Mouse (Mus musculus) intestine, embryonic 14.5 days (tissue): ENCODE measurements around the gene Pabpc4. TPM values are rescaled to one million over a fixed set of nuclear protein-coding genes. Genes with fewer than 3 reads are reported as not detected.

Experiments
- ATAC-seq: fragments of 200-750 bp; cut with Nextera tagmentation; replicated peaks from 2 replicates; pipeline ENCODE4 v1.8.0; 2017; ENCODE audit warnings: low read depth, moderate number of reproducible peaks, moderate TSS enrichment, moderate library complexity; ENCODE audit not compliant: low FRiP score, low TSS enrichment
- DNase-seq: peaks from one replicate; pipeline ENCODE4 v3.0.0-alpha.2; 2018; ENCODE audit warnings: low spot score
- H3K27ac ChIP-seq: fragments of 300-500 bp; sonication (generic); 2 replicates; pipeline ENCODE4 v1.5.1; 2014; ENCODE audit warnings: low read depth, mild to moderate bottlenecking, control low read depth
- H3K27me3 ChIP-seq: fragments of 300-500 bp; sonication (generic); replicated peaks from 2 replicates; pipeline ENCODE4 v1.6.1; 2014; ENCODE audit warnings: low read length, control low read depth; ENCODE audit not compliant: control insufficient read depth, insufficient read depth
- H3K36me3 ChIP-seq: fragments of 300-500 bp; sonication (generic); 2 replicates; pipeline ENCODE4 v1.6.1; 2014; ENCODE audit warnings: low read length, control low read depth; ENCODE audit not compliant: control insufficient read depth, insufficient read depth
- H3K4me1 ChIP-seq: fragments of 300-500 bp; sonication (generic); replicated peaks from 2 replicates; pipeline ENCODE4 v1.6.1; 2014; ENCODE audit warnings: low read length, control low read depth, mixed read lengths; ENCODE audit not compliant: control insufficient read depth, insufficient read depth
- H3K4me2 ChIP-seq: fragments of 300-500 bp; sonication (generic); 2 replicates; pipeline ENCODE4 v1.6.1; 2014; ENCODE audit warnings: low read length
- H3K4me3 ChIP-seq: fragments of 300-500 bp; sonication (generic); 2 replicates; pipeline ENCODE4 v1.5.1; 2014; ENCODE audit warnings: low read depth, low read length, control low read depth, mixed read lengths
- H3K9ac ChIP-seq: fragments of 300-500 bp; sonication (generic); 2 replicates; pipeline ENCODE4 v1.6.1; 2014; ENCODE audit warnings: mild to moderate bottlenecking, low read length
- H3K9me3 ChIP-seq: fragments of 300-500 bp; sonication (generic); 2 replicates; pipeline ENCODE4 v1.6.1; 2016; ENCODE audit warnings: low read length, control low read depth; ENCODE audit not compliant: control insufficient read depth
- WGBS: fragments of 180-500 bp; shearing (Covaris S2); extraction: QIAGEN DNeasy Blood & Tissue Kit; methylation state at CpG from one replicate; pipeline ENCODE4 v1.1.7; 2014; 5-methylcytosine and 5-hydroxymethylcytosine counted together
- polyA plus RNA-seq: library from polyadenylated mRNA; unstranded; fragments of >200 nt; fragmentation: Nextera tagmentation; extraction: Ambion mirVana; gene quantifications from 2 replicates; pipeline ENCODE4 v1.2.1, GENCODE M21; 2014

Pabpc4 gene
- polyA plus RNA-seq, 1 experiment from 2014 or later: 72.2 TPM

DNA sequence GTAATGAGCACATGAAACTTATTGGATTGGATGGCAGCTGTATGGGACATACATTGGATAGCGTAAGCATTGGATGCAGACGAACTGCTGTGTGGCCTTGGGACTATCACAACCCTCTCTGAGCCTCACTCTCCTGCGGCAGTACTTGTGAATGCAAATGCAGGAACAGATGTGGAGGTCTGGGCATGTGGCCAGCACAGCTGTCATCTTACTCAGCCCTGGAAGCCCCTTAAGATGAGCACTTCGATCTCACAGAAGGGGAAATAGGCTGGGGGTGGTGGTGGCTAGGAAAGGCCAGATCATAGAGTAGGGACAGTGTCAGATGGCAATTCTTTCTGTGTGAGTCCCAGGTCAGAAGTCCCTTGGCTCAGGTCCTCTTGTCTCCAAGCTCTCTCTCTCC lies 75.5 kb downstream of the Pabpc4 start:
- Histone ChIP-seq H3K4me1 (0 out of 2 replicates have a peak, but pooled peaks cover 6% of the 10 kb centered on the region), H3K9ac (no peak overlapping the region), H3K36me3 (no peaks in the 10 kb centered on the region), H3K27ac (no peak overlapping the region), H3K4me2 (no peak overlapping the region), H3K4me3 (no peak overlapping the region), H3K9me3 (no peaks in the 10 kb centered on the region), H3K27me3 (peaks cover 29% of the 10 kb centered on the region)
- WGBS: 53% methylated on average over 4 of the region's 4 CpGs
- DNase-seq (no peak), ATAC-seq (no peak)

GRCm38 (mm10) chr4:123340232-123340631 lies 78.1 kb downstream of the Pabpc4 start:
- peaks cover 11% of the 10 kb centered on the region; the same call in 1 of the 2 replicates for H3K4me1 ChIP-seq
- no peaks in the 10 kb centered on the region for H3K36me3 ChIP-seq
- ATAC-seq (no peak), DNase-seq (no peak)
- peaks cover 44% of the 10 kb centered on the region for H3K27me3 ChIP-seq
- no peak overlapping the region for H3K27ac ChIP-seq
- no peak overlapping the region for H3K4me2 ChIP-seq
- no peaks in the 10 kb centered on the region for H3K9me3 ChIP-seq
- H3K9ac ChIP-seq: no peak overlapping the region
- no peak overlapping the region for H3K4me3 ChIP-seq
- WGBS: 70% methylated on average over 5 of the region's 5 CpGs

DNA sequence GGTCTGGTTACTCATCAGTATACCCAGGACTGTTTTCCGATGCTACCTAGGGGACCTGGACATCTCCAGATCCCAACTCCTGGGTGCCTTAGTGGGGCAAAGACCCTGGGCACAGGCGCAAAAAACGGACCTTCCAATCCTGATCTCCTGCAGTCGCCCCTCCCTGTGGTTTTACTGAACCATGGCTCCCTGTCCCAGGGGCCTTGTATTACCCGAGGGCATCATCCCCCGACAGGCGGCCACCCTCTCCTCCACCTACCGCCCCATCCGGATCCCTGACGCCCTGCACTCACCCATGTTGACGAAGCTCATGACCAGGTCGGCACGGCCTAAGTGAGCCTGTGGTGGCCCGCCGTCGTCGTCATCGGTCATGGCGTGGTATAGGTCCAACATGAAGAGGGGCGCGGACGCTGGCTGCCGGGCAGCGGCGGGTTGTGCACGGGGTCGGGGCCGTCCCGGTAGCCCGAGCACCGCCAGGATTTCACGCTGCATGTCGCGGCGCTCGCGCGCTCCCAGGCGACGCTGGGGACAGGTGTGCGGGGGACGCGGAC lies 80.0 kb downstream of the Pabpc4 start:
- Histone ChIP-seq H3K4me1 (peaks cover 11% of the 10 kb centered on the region; the same call in 1 of the 2 replicates), H3K27me3 (peaks cover 40% of the 10 kb centered on the region), H3K36me3 (no peaks in the 10 kb centered on the region), H3K4me2 (peak overlapping the region; percentile 59), H3K4me3 (peak overlapping the region; percentile 47), H3K9me3 (no peaks in the 10 kb centered on the region), H3K9ac (peak overlapping the region; percentile 2; the same call in 1 of the 2 replicates), H3K27ac (no peak overlapping the region)
- peak; percentile 66 for DNase-seq
- WGBS: 3% methylated on average over 35 of the region's 43 CpGs
- peak; percentile 13 for ATAC-seq

DNA sequence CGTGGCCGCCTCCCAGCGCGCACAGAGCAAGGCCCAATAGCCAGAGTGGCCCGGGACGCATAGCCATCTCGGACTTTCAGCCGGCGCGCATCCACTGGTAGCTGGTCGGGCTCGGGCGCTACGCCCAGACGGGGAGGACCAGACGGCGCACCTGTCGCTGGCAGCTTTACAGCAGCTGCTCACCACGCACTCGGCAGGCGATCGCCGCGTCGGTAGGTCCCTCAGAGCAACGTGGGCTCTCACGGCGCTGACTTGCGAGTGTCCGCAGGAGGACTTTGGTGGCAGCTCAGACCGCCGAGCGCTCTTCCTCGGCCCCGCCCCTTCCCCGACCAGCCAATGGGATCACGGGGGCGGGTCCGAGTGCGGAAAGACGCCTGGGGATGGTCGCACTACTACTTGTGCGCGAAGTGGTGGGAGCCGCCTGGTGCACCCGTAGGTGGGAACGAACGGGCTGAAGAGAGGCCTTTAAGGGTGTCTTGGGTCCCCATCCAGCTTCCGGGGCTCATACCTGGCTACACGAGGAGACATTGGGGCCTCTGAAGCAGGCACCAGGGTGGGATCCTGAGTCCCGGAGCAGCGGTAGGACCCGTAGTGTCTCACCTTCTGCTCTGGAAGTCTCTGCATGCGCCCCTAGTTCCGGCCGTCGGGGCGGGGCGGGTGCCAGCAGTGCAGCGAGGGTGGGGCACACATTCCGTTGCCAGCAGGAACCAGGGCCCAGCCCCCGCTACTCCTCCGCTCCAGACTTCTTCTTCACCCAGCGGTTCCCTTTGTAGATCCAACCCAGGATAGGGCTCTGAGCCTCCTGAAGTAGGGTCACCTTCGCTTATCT lies 80.7 kb downstream of the Pabpc4 start, which contains the start of gene Bmp8a:
Bmp8a (minus strand) TSS at position 611 of the 829 bp plus-strand sequence.
- no peak within 1 kb of the TSS for H3K27ac ChIP-seq
- H3K27me3 ChIP-seq: peaks cover 40% of the 10 kb centered on the region
- DNase-seq (peak; percentile 89), ATAC-seq (peak; percentile 89)
- H3K36me3 ChIP-seq: no peaks in the 10 kb centered on the region
- H3K4me3 ChIP-seq: peak within 1 kb of the TSS; percentile 47
- no peaks in the 10 kb centered on the region for H3K9me3 ChIP-seq
- under 1% methylated on average over 65 of the region's 65 CpGs for WGBS
- H3K4me1 ChIP-seq: peaks cover 11% of the 10 kb centered on the region; the same call in 1 of the 2 replicates
- peak within 1 kb of the TSS; percentile 59 for H3K4me2 ChIP-seq
- H3K9ac ChIP-seq: peak within 1 kb of the TSS; percentile 2; the same call in 1 of the 2 replicates

DNA sequence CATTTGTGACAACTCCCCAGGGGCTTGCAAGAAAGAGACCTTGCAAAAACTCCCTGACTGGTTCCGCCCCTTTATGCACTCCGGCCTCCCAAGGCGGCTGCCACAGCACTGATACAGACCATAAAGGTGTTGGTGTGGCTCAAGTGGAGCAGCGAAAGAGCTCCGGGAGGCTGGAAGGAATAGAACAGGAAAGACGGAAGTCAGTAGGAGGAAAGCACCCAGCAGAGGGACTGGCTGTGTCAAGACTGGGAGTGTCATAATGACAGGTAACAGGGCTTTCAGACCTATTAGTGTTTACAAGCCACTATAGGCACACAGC lies 81.3 kb downstream of the Pabpc4 start:
- H3K9me3 ChIP-seq: no peaks in the 10 kb centered on the region
- WGBS: 8% methylated on average over 6 of the region's 6 CpGs
- DNase-seq: no peak
- H3K27me3 ChIP-seq: peaks cover 40% of the 10 kb centered on the region
- peak; percentile 53 for ATAC-seq
- H3K36me3 ChIP-seq: peaks cover 2% of the 10 kb centered on the region; the same call in 1 of the 2 replicates
- no peak overlapping the region for H3K9ac ChIP-seq
- H3K27ac ChIP-seq: no peak overlapping the region
- peak overlapping the region; percentile 59 for H3K4me2 ChIP-seq
- H3K4me1 ChIP-seq: peaks cover 11% of the 10 kb centered on the region; the same call in 1 of the 2 replicates
- H3K4me3 ChIP-seq: peak overlapping the region; percentile 47

Other genes starting within 250 kb of the Pabpc4 start
- gene Trit1, start 245.8 kb upstream of the Pabpc4 start, polyA plus RNA-seq: 17.8 and 18.0 TPM in 2 replicates
- 0.35 and 0.63 TPM in 2 replicates for gene Bmp8b, start 157.2 kb upstream of the Pabpc4 start, polyA plus RNA-seq
- 0.15 TPM in 1 of 2 replicates, not detected in the other for gene Oxct2b, start 146.1 kb upstream of the Pabpc4 start, polyA plus RNA-seq
- gene Ppie, start 122.4 kb upstream of the Pabpc4 start, polyA plus RNA-seq: 111 and 112 TPM in 2 replicates
- 7.5 and 7.8 TPM in 2 replicates for gene Hpcal4, start 79.1 kb upstream of the Pabpc4 start, polyA plus RNA-seq
- gene Nt5c1a, start 60.8 kb upstream of the Pabpc4 start, polyA plus RNA-seq: not detected in 2 replicates
- gene Heyl, start 28.8 kb upstream of the Pabpc4 start, polyA plus RNA-seq: 16.0 and 16.8 TPM in 2 replicates
- gene Oxct2a, start 61.3 kb downstream of the Pabpc4 start, polyA plus RNA-seq: not detected in 2 replicates
- 0.12 and 0.19 TPM in 2 replicates for gene Bmp8a, start 80.9 kb downstream of the Pabpc4 start, polyA plus RNA-seq